In the genomic region with DNA sequence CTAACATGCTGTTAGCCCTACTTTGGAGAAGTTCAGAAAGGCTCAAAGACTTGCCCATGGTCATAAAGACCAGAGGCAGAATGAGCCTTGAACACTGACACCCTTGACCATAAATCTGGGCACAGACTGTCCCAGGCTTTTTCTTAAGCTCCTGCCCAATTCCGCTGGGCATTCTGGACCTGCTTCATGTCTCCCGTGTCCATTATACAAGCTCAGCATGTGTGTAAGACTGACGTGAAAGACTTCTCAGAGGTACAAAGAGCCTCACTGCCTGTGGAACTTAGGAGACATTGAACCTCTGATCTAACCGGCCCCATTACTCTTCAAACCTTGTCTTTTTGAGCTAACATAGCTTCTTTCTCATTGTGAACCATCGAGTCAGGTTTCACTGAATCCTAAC, we compare ENCODE assay signal across 33 mouse cellular contexts. TPM values are rescaled to one million over a fixed set of nuclear protein-coding genes. Genes with fewer than 3 reads are reported as not detected.
"Had no signal": no experiment of that assay in that cellular context is flagged by ENCODE, and none has a peak within 500 bp of the region (broad histone marks: within the 10 kb centered on the region; RNA-seq: fewer than 3 reads in every experiment).

No protein-coding gene starts in this region.

- ATAC-seq: liver, embryonic 12.5 days; liver, postnatal 0 days; lung, postnatal 0 days; midbrain, embryonic 13.5 days; midbrain, embryonic 16.5 days had no signal

- H3K4me2 ChIP-seq: limb, embryonic 12.5 days; limb, embryonic 13.5 days; limb, embryonic 15.5 days; liver, embryonic 11.5 days; liver, embryonic 12.5 days; liver, embryonic 13.5 days; liver, embryonic 15.5 days; lung, embryonic 14.5 days; lung, embryonic 15.5 days; midbrain, embryonic 12.5 days; midbrain, embryonic 13.5 days; neural tube, embryonic 12.5 days had no signal

- H3K27me3 ChIP-seq: limb, embryonic 12.5 days; limb, embryonic 13.5 days; limb, embryonic 15.5 days; liver, embryonic 15.5 days; lung, embryonic 15.5 days; midbrain, embryonic 12.5 days; midbrain, embryonic 13.5 days; neural tube, embryonic 12.5 days had no signal

- DNase-seq: left cerebral cortex, postnatal 4 days; liver; liver, embryonic 13.5 days; liver, postnatal 0 days; lung, adult 18-20 months; lung, adult 2 months; lung, embryonic 14.5 days; lung, postnatal 10 days; lung, postnatal 14 days; lung, postnatal 36 days; lung, postnatal 4 days; midbrain, embryonic 14.5 days had no signal

- H3K9me3 ChIP-seq: limb, embryonic 10.5 days; limb, embryonic 12.5 days; limb, embryonic 13.5 days; limb, embryonic 15.5 days; liver, embryonic 12.5 days; liver, embryonic 13.5 days; liver, embryonic 15.5 days; lung, embryonic 15.5 days; megakaryocyte, embryonic 14.5 days; midbrain, embryonic 10.5 days; midbrain, embryonic 12.5 days; midbrain, embryonic 13.5 days; neural tube, embryonic 12.5 days had no signal

- H3K27ac ChIP-seq: left cerebral cortex, adult 2 months; limb, embryonic 10.5 days; limb, embryonic 12.5 days; limb, embryonic 13.5 days; limb, embryonic 15.5 days; liver, embryonic 12.5 days; liver, embryonic 13.5 days; liver, embryonic 14.5 days; liver, embryonic 15.5 days; lung, embryonic 15.5 days; macrophage; midbrain, embryonic 10.5 days; midbrain, embryonic 12.5 days; midbrain, embryonic 13.5 days; neural tube, embryonic 12.5 days had no signal

- H3K9ac ChIP-seq: limb, embryonic 12.5 days; limb, embryonic 13.5 days; limb, embryonic 15.5 days; liver, embryonic 12.5 days; liver, embryonic 13.5 days; liver, embryonic 14.5 days; liver, embryonic 15.5 days; liver, postnatal 0 days; lung, embryonic 14.5 days; lung, embryonic 15.5 days; midbrain, embryonic 12.5 days; midbrain, embryonic 13.5 days; neural tube, embryonic 12.5 days had no signal

- H3K4me3 ChIP-seq: left cerebral cortex, adult 2 months; limb, embryonic 10.5 days; limb, embryonic 12.5 days; limb, embryonic 13.5 days; limb, embryonic 15.5 days; liver, embryonic 12.5 days; liver, embryonic 13.5 days; liver, embryonic 15.5 days; lung, embryonic 15.5 days; megakaryocyte, embryonic 14.5 days; midbrain, embryonic 10.5 days; midbrain, embryonic 12.5 days; midbrain, embryonic 13.5 days; myocyte; neural tube, embryonic 12.5 days had no signal

- H3K36me3 ChIP-seq: limb, embryonic 10.5 days; limb, embryonic 12.5 days; limb, embryonic 13.5 days; limb, embryonic 15.5 days; liver, embryonic 12.5 days; liver, embryonic 13.5 days; liver, embryonic 15.5 days; lung, embryonic 15.5 days; midbrain, embryonic 10.5 days; midbrain, embryonic 12.5 days; midbrain, embryonic 13.5 days; neural tube, embryonic 12.5 days had no signal

- H3K4me1 ChIP-seq: liver, embryonic 12.5 days; liver, embryonic 13.5 days; liver, embryonic 15.5 days; megakaryocyte, embryonic 14.5 days had no signal

RNA-seq across cellular contexts. Expression of gene Gm973, which starts 22.3 kb away (rescaled TPM):
- total RNA-seq: liver, adult 2 months had no signal
- polyA plus RNA-seq: liver, adult 2 months; liver, embryonic 12.5 days; liver, embryonic 15.5 days; liver, embryonic 16.5 days; liver, postnatal 0 days; lung, embryonic 14.5 days; macrophage; myocyte had no signal
